ENCODE assay signal across 16 mouse cellular contexts in genomic region chr6:72947960-72948359, GRCm38 (mm10). TPM values are rescaled to one million over a fixed set of nuclear protein-coding genes. Genes with fewer than 3 reads are reported as not detected.
DNase-seq lines count a peak whose midpoint lies in the region; ATAC-seq and TF ChIP-seq lines count a peak whose summit lies in the region.
"Had no signal": no experiment of that assay in that cellular context is flagged by ENCODE, and none has a peak within 500 bp of the region (broad histone marks: within the 10 kb centered on the region; RNA-seq: fewer than 3 reads in every experiment).

No protein-coding gene starts in this region.

- 0 out of 2 replicates have a peak, but pooled peaks have one; percentile 17 for TF ChIP-seq CTCF in intestine, postnatal 0 days (IDR thresholded peaks at IDR 0.05; ENCODE audit: low read depth)
- 0 out of 2 replicates have a peak, but pooled peaks have one; percentile 14 for TF ChIP-seq CTCF in midbrain, postnatal 0 days (IDR thresholded peaks at IDR 0.05)

- no peaks in the 10 kb centered on the region for H3K9me3 ChIP-seq in intestine, postnatal 0 days (ENCODE audit: control insufficient read depth)
- H3K9me3 ChIP-seq in intestine, embryonic 16.5 days (ENCODE audit: control insufficient read depth, low read length), result no peaks in the 10 kb centered on the region
- H3K9me3 ChIP-seq in midbrain, postnatal 0 days (ENCODE audit: low read length), result no peaks in the 10 kb centered on the region
- H3K9me3 ChIP-seq in midbrain, embryonic 13.5 days, result no peaks in the 10 kb centered on the region
- H3K9me3 ChIP-seq: neural tube, embryonic 13.5 days had no signal

- H3K4me3 ChIP-seq in intestine, postnatal 0 days (ENCODE audit: low read depth, low read length), result no peak overlapping the region
- H3K4me3 ChIP-seq in intestine, embryonic 16.5 days (ENCODE audit: low read length), result no peak overlapping the region
- H3K4me3 ChIP-seq in midbrain, postnatal 0 days (ENCODE audit: low read depth, low read length), result no peak overlapping the region
- no peak overlapping the region for H3K4me3 ChIP-seq in midbrain, embryonic 13.5 days (replicated peaks)
- H3K4me3 ChIP-seq: embryonic facial prominence, embryonic 10.5 days; neural tube, embryonic 13.5 days had no signal

- no peak overlapping the region for H3K9ac ChIP-seq in intestine, postnatal 0 days (ENCODE audit: low read depth, low read length)
- H3K9ac ChIP-seq in intestine, embryonic 16.5 days (ENCODE audit: low read depth, low read length), result no peak overlapping the region
- H3K9ac ChIP-seq in midbrain, postnatal 0 days (replicated peaks; ENCODE audit: low read length, poor library complexity, severe bottlenecking), result no peak overlapping the region
- H3K9ac ChIP-seq in midbrain, embryonic 13.5 days (replicated peaks), result no peak overlapping the region
- H3K9ac ChIP-seq: neural tube, embryonic 13.5 days had no signal

- no peak for ATAC-seq in intestine, postnatal 0 days
- ATAC-seq in intestine, embryonic 16.5 days, result no peak
- no peak for ATAC-seq in midbrain, postnatal 0 days (ENCODE audit: low FRiP score)
- no peak for ATAC-seq in midbrain, embryonic 13.5 days
- ATAC-seq: hindbrain, embryonic 16.5 days had no signal

- intact Hi-C loops in gastrocnemius, postnatal 14 days (cut with DNase I; ENCODE audit: low total_unique reads), result no loop called here

- no peak overlapping the region for H3K4me2 ChIP-seq in intestine, postnatal 0 days (replicated peaks; ENCODE audit: low read depth)
- H3K4me2 ChIP-seq in intestine, embryonic 16.5 days (ENCODE audit: low read depth, low read length), result no peak overlapping the region
- no peak overlapping the region for H3K4me2 ChIP-seq in midbrain, postnatal 0 days (ENCODE audit: low read depth, low read length, poor library complexity, severe bottlenecking)
- no peak overlapping the region for H3K4me2 ChIP-seq in midbrain, embryonic 13.5 days (replicated peaks)
- H3K4me2 ChIP-seq: neural tube, embryonic 13.5 days had no signal

- H3K4me1 ChIP-seq in intestine, postnatal 0 days (replicated peaks; ENCODE audit: control insufficient read depth, insufficient read depth, low read length), result no peaks in the 10 kb centered on the region
- H3K4me1 ChIP-seq in intestine, embryonic 16.5 days (ENCODE audit: control insufficient read depth, insufficient read depth, low read length), result no peaks in the 10 kb centered on the region; the same call in 1 of the 2 replicates
- H3K4me1 ChIP-seq in midbrain, postnatal 0 days (ENCODE audit: insufficient read depth, low read length), result no peaks in the 10 kb centered on the region
- H3K4me1 ChIP-seq in midbrain, embryonic 13.5 days (replicated peaks), result no peaks in the 10 kb centered on the region
- H3K4me1 ChIP-seq: neural tube, embryonic 13.5 days had no signal

- no peaks in the 10 kb centered on the region; the same call in 1 of the 2 replicates for H3K36me3 ChIP-seq in intestine, postnatal 0 days (ENCODE audit: control insufficient read depth, insufficient read depth)
- H3K36me3 ChIP-seq in intestine, embryonic 16.5 days (ENCODE audit: control insufficient read depth, insufficient read depth, low read length), result no peaks in the 10 kb centered on the region
- H3K36me3 ChIP-seq in midbrain, postnatal 0 days (ENCODE audit: insufficient read depth, low read length), result no peaks in the 10 kb centered on the region
- no peaks in the 10 kb centered on the region for H3K36me3 ChIP-seq in midbrain, embryonic 13.5 days
- H3K36me3 ChIP-seq: neural tube, embryonic 13.5 days had no signal

- H3K27me3 ChIP-seq in intestine, postnatal 0 days (replicated peaks; ENCODE audit: control insufficient read depth, insufficient read depth, low read length), result no peaks in the 10 kb centered on the region
- H3K27me3 ChIP-seq in intestine, embryonic 16.5 days (replicated peaks; ENCODE audit: control insufficient read depth, insufficient read depth, low read length), result no peaks in the 10 kb centered on the region
- H3K27me3 ChIP-seq in midbrain, postnatal 0 days (ENCODE audit: insufficient read depth, low read length), result no peaks in the 10 kb centered on the region
- H3K27me3 ChIP-seq in midbrain, embryonic 13.5 days, result no peaks in the 10 kb centered on the region
- H3K27me3 ChIP-seq: neural tube, embryonic 13.5 days had no signal

- 66% methylated on average over 6 of the region's 6 CpGs for WGBS in intestine, postnatal 0 days
- 71% methylated on average over 6 of the region's 6 CpGs for WGBS in intestine, embryonic 16.5 days
- 42% methylated on average over 6 of the region's 6 CpGs for WGBS in midbrain, postnatal 0 days
- 45% methylated on average over 6 of the region's 6 CpGs for WGBS in midbrain, embryonic 13.5 days

- DNase-seq in cerebellum, postnatal 10 days, result peak; percentile 25 to 37
- DNase-seq in cerebellum, postnatal 4 days (ENCODE audit: low spot score in 2 of 2), result no peak
- no peak for DNase-seq in midbrain, postnatal 0 days (ENCODE audit: low spot score)
- no peak for DNase-seq in gastrocnemius, postnatal 14 days
- no peak for DNase-seq in urinary bladder, adult 18-20 months (ENCODE audit: low spot score in 2 of 2)
- DNase-seq: adrenal gland, postnatal 10 days; gastrocnemius, postnatal 25 days; liver; retina, postnatal 1 day; thymus, postnatal 4 days had no signal

- no peak overlapping the region for H3K27ac ChIP-seq in intestine, postnatal 0 days (ENCODE audit: low read depth, low read length)
- no peak overlapping the region for H3K27ac ChIP-seq in intestine, embryonic 16.5 days (ENCODE audit: low read length)
- no peak overlapping the region for H3K27ac ChIP-seq in midbrain, postnatal 0 days (ENCODE audit: low read depth, low read length)
- H3K27ac ChIP-seq in midbrain, embryonic 13.5 days, result no peak overlapping the region
- H3K27ac ChIP-seq: embryonic facial prominence, embryonic 10.5 days; neural tube, embryonic 13.5 days had no signal

RNA-seq across cellular contexts. Expression of gene Tmsb10, which starts 10.6 kb away (rescaled TPM):
- polyA plus RNA-seq in intestine, postnatal 0 days (2015; fragmentation: Nextera tagmentation; extraction: Ambion mirVana), result 3,149 and 3,323 TPM in 2 replicates
- 1,797 and 1,804 TPM in 2 replicates for polyA plus RNA-seq in intestine, embryonic 16.5 days (2015; fragmentation: Nextera tagmentation; extraction: Ambion mirVana)
- total RNA-seq in midbrain, postnatal 0 days (2014; rRNA removed), result 504 and 572 TPM in 2 replicates
- 6,498 and 6,879 TPM in 2 replicates for polyA plus RNA-seq in midbrain, postnatal 0 days (2015; fragmentation: Nextera tagmentation; extraction: Ambion mirVana)
- 4,994 and 5,054 TPM in 2 replicates for polyA plus RNA-seq in midbrain, embryonic 13.5 days (2015; fragmentation: Nextera tagmentation; extraction: Ambion mirVana)
- 100 to 1,000 TPM; 225 to 328 TPM for total RNA-seq in gastrocnemius, postnatal 14 days (2021)

RNA-seq across cellular contexts. Expression of gene Kcmf1, which starts 48.2 kb away (rescaled TPM):
- 43.4 and 45.2 TPM in 2 replicates for polyA plus RNA-seq in intestine, postnatal 0 days (2015; fragmentation: Nextera tagmentation; extraction: Ambion mirVana)
- polyA plus RNA-seq in intestine, embryonic 16.5 days (2015; fragmentation: Nextera tagmentation; extraction: Ambion mirVana), result 23.8 and 24.6 TPM in 2 replicates
- total RNA-seq in midbrain, postnatal 0 days (2014; rRNA removed), result 70.9 and 74.2 TPM in 2 replicates
- 45.5 and 52.8 TPM in 2 replicates for polyA plus RNA-seq in midbrain, postnatal 0 days (2015; fragmentation: Nextera tagmentation; extraction: Ambion mirVana)
- 25.7 and 26.1 TPM in 2 replicates for polyA plus RNA-seq in midbrain, embryonic 13.5 days (2015; fragmentation: Nextera tagmentation; extraction: Ambion mirVana)
- 10 to 100 TPM; 78.7 to 84.8 TPM for total RNA-seq in gastrocnemius, postnatal 14 days (2021)

Comparison
In these comparisons a context has a peak if more than half of its experiments do, and no peak if none do; other contexts are left out.
1. DNase-seq: peak in cerebellum, postnatal 10 days (2 of 2); none in cerebellum, postnatal 4 days (0 of 2), midbrain, postnatal 0 days (single experiment), gastrocnemius, postnatal 14 days (single experiment) and urinary bladder, adult 18-20 months (0 of 2).